Comparison of ENCODE assay signal across 23 mouse cellular contexts in the genomic region with DNA sequence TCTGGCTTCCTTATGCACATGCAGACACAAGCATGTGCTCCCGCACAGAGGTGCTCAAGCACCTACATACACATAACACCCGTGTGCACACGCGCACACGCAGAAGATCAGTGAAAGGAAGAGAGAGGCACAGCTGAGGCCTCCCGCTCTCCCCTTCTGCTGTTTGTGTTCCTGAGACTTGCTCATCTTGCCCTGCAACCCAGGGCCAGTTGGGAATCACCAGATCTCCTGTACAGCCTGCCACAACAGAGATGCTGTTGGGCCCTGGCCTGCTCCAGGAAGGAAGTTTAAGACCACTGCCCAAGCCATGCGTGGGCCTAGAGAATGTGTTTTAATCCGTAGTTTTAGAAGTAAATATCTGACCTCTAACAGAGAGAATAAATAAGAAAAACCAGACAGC.
A peak's percentile ranks its signal among the peaks of the same experiment; 100 is the strongest.
DNase-seq lines count a peak whose midpoint lies in the region; ATAC-seq and TF ChIP-seq lines count a peak whose summit lies in the region.
"Had no signal": no experiment of that assay in that cellular context is flagged by ENCODE, and none has a peak within 500 bp of the region (broad histone marks: within the 10 kb centered on the region; RNA-seq: fewer than 3 reads in every experiment).

No protein-coding gene starts in this region.

- H3K4me2 ChIP-seq in limb, embryonic 13.5 days (replicated peaks), result no peak overlapping the region
- no peak overlapping the region for H3K4me2 ChIP-seq in liver, embryonic 11.5 days
- H3K4me2 ChIP-seq: hindbrain, embryonic 15.5 days; midbrain, embryonic 15.5 days had no signal

- H3K4me1 ChIP-seq in heart, adult 2 months (ENCODE audit: control insufficient read depth, insufficient read depth, low read length), result peaks cover 2% of the 10 kb centered on the region
- peaks cover 44% of the 10 kb centered on the region for H3K4me1 ChIP-seq in limb, embryonic 13.5 days
- peaks cover 10% of the 10 kb centered on the region; the same call in 1 of the 2 replicates for H3K4me1 ChIP-seq in liver, embryonic 11.5 days (replicated peaks; ENCODE audit: control insufficient read depth, insufficient read depth, low read length)
- H3K4me1 ChIP-seq: midbrain, embryonic 15.5 days had no signal

- no peaks in the 10 kb centered on the region for H3K27me3 ChIP-seq in heart, adult 2 months (ENCODE audit: control insufficient read depth, insufficient read depth, low read length)
- no peaks in the 10 kb centered on the region for H3K27me3 ChIP-seq in limb, embryonic 13.5 days
- H3K27me3 ChIP-seq in liver, embryonic 11.5 days (replicated peaks; ENCODE audit: control insufficient read depth, insufficient read depth, low read length), result no peaks in the 10 kb centered on the region
- H3K27me3 ChIP-seq: CH12.LX; hindbrain, embryonic 15.5 days; midbrain, embryonic 15.5 days had no signal

- no peaks in the 10 kb centered on the region for H3K9me3 ChIP-seq in limb, embryonic 13.5 days
- no peaks in the 10 kb centered on the region for H3K9me3 ChIP-seq in liver, embryonic 11.5 days (ENCODE audit: control insufficient read depth, low read length)
- H3K9me3 ChIP-seq: hindbrain, embryonic 15.5 days; midbrain, embryonic 15.5 days had no signal

- no peak overlapping the region for H3K27ac ChIP-seq in heart, adult 2 months
- peak overlapping the region; percentile 82 for H3K27ac ChIP-seq in limb, embryonic 13.5 days
- no peak overlapping the region for H3K27ac ChIP-seq in liver, embryonic 11.5 days (ENCODE audit: low read depth, low read length)
- H3K27ac ChIP-seq: gastrocnemius, adult 2 months; hindbrain, embryonic 15.5 days; midbrain, embryonic 15.5 days had no signal

- intact Hi-C loops in heart, adult 2 months (cut with DNase I), result no loop called here

- 85% methylated on average over 8 of the region's 8 CpGs for WGBS in heart, adult 2 months
- 60% methylated on average over 8 of the region's 8 CpGs for WGBS in limb, embryonic 13.5 days
- WGBS in liver, embryonic 11.5 days, result 73% methylated on average over 8 of the region's 8 CpGs

- H3K9ac ChIP-seq in heart, adult 2 months (ENCODE audit: low read depth, low read length), result no peak overlapping the region
- 0 out of 2 replicates have a peak overlapping the region, but pooled peaks have one; percentile 4 for H3K9ac ChIP-seq in limb, embryonic 13.5 days
- no peak overlapping the region for H3K9ac ChIP-seq in liver, embryonic 11.5 days (ENCODE audit: low read depth, low read length)
- H3K9ac ChIP-seq: forebrain, postnatal 0 days; hindbrain, embryonic 15.5 days; midbrain, embryonic 15.5 days had no signal

- no peaks in the 10 kb centered on the region for H3K79me2 ChIP-seq in heart, adult 2 months (replicated peaks; ENCODE audit: control insufficient read depth, insufficient read depth, low read length)

- ATAC-seq in limb, embryonic 13.5 days (ENCODE audit: low FRiP score, low read depth), result no peak
- ATAC-seq in liver, embryonic 11.5 days (replicated peaks; ENCODE audit: low FRiP score), result no peak
- ATAC-seq: forebrain, postnatal 0 days; lung, postnatal 0 days; midbrain, embryonic 15.5 days had no signal

- no peak for TF ChIP-seq CTCF in heart, adult 2 months (IDR thresholded peaks at IDR 0.05)

- DNase-seq in heart, adult 11 months, result peak; percentile 82
- DNase-seq in heart, adult 2 months, result no peak
- DNase-seq in urinary bladder, adult 2 months (ENCODE audit: low spot score), result peak; percentile 14
- DNase-seq in urinary bladder, postnatal 36 days (ENCODE audit: low spot score in 2 of 2), result no peak
- DNase-seq in liver, embryonic 11.5 days (ENCODE audit: low spot score), result no peak
- DNase-seq in gastrocnemius, adult 18-20 months (ENCODE audit: low spot score), result no peak
- DNase-seq: adrenal gland, postnatal 14 days; cerebellum, postnatal 10 days; forebrain, postnatal 0 days; gastrocnemius, adult 2 months; heart, postnatal 36 days; kidney, adult 11 months; kidney, postnatal 10 days; left cerebral cortex, postnatal 4 days; right cerebral cortex, postnatal 14 days; spleen, adult 18-20 months had no signal

- no peak overlapping the region for H3K4me3 ChIP-seq in heart, adult 2 months
- no peak overlapping the region for H3K4me3 ChIP-seq in limb, embryonic 13.5 days
- no peak overlapping the region for H3K4me3 ChIP-seq in liver, embryonic 11.5 days (ENCODE audit: low read depth, low read length)
- H3K4me3 ChIP-seq: erythroblast, embryonic 14.5 days; gastrocnemius, adult 2 months; hindbrain, embryonic 15.5 days; midbrain, embryonic 15.5 days; myocyte had no signal

- no peaks in the 10 kb centered on the region for H3K36me3 ChIP-seq in heart, adult 2 months (ENCODE audit: control insufficient read depth, insufficient read depth, low read length)
- H3K36me3 ChIP-seq in limb, embryonic 13.5 days, result no peaks in the 10 kb centered on the region
- H3K36me3 ChIP-seq in liver, embryonic 11.5 days (ENCODE audit: control insufficient read depth, insufficient read depth, low read length), result no peaks in the 10 kb centered on the region
- H3K36me3 ChIP-seq: hindbrain, embryonic 15.5 days; midbrain, embryonic 15.5 days had no signal

- TF ChIP-seq POLR2A in heart, adult 2 months (IDR thresholded peaks at IDR 0.05; ENCODE audit: insufficient read depth, low read depth, low read length), result no peak

- no peak for TF ChIP-seq EP300 in heart, adult 2 months (IDR thresholded peaks at IDR 0.05; ENCODE audit: insufficient read depth, low read depth, low read length)

Comparison
In these comparisons a context has a peak if more than half of its experiments do, and no peak if none do; other contexts are left out.
1. DNase-seq: peak in heart, adult 11 months (single experiment) and urinary bladder, adult 2 months (single experiment); none in heart, adult 2 months (0 of 2), urinary bladder, postnatal 36 days (0 of 2), liver, embryonic 11.5 days (single experiment) and gastrocnemius, adult 18-20 months (single experiment).